Comparison of ENCODE assay signal across 8 mouse cellular contexts in genomic region chr17:7219044-7219718, GRCm38 (mm10). TPM values are rescaled to one million over a fixed set of nuclear protein-coding genes. Genes with fewer than 3 reads are reported as not detected.
DNase-seq lines count a peak whose midpoint lies in the region; ATAC-seq and TF ChIP-seq lines count a peak whose summit lies in the region.

No protein-coding gene starts in this region.

- H3K4me3 ChIP-seq in embryonic facial prominence, embryonic 11.5 days (ENCODE audit: low read depth, low read length), result no peak overlapping the region
- H3K4me3 ChIP-seq in embryonic facial prominence, embryonic 10.5 days, result no peak overlapping the region
- no peak overlapping the region for H3K4me3 ChIP-seq in midbrain, embryonic 14.5 days (replicated peaks; ENCODE audit: low read depth, low read length)
- no peak overlapping the region for H3K4me3 ChIP-seq in midbrain, embryonic 10.5 days
- no peak overlapping the region for H3K4me3 ChIP-seq in intestine, postnatal 0 days (ENCODE audit: low read depth, low read length)

- H3K27me3 ChIP-seq in embryonic facial prominence, embryonic 11.5 days (ENCODE audit: control insufficient read depth, insufficient read depth, low read length), result no peaks in the 10 kb centered on the region
- no peaks in the 10 kb centered on the region for H3K27me3 ChIP-seq in embryonic facial prominence, embryonic 10.5 days (replicated peaks; ENCODE audit: low read depth, poor library complexity, severe bottlenecking)
- H3K27me3 ChIP-seq in midbrain, embryonic 14.5 days (ENCODE audit: control insufficient read depth, insufficient read depth, low read length), result no peaks in the 10 kb centered on the region
- H3K27me3 ChIP-seq in midbrain, embryonic 10.5 days (ENCODE audit: low read depth, poor library complexity, severe bottlenecking), result no peaks in the 10 kb centered on the region
- H3K27me3 ChIP-seq in intestine, postnatal 0 days (replicated peaks; ENCODE audit: control insufficient read depth, insufficient read depth, low read length), result no peaks in the 10 kb centered on the region

- 85% methylated on average over 11 of the region's 11 CpGs for WGBS in embryonic facial prominence, embryonic 11.5 days
- WGBS in embryonic facial prominence, embryonic 10.5 days, result 84% methylated on average over 11 of the region's 11 CpGs
- 67% methylated on average over 11 of the region's 11 CpGs for WGBS in midbrain, embryonic 14.5 days
- WGBS in midbrain, embryonic 10.5 days, result 90% methylated on average over 11 of the region's 11 CpGs
- WGBS in intestine, postnatal 0 days, result 14% methylated on average over 11 of the region's 11 CpGs

- no peak for ATAC-seq in embryonic facial prominence, embryonic 11.5 days (replicated peaks; ENCODE audit: insufficient number of reproducible peaks, low FRiP score, low TSS enrichment, low read depth)
- ATAC-seq in midbrain, embryonic 14.5 days (ENCODE audit: low FRiP score, low TSS enrichment), result no peak
- peak; percentile 53; the same call in 1 of the 2 replicates for ATAC-seq in intestine, postnatal 0 days

- no peaks in the 10 kb centered on the region for H3K36me3 ChIP-seq in embryonic facial prominence, embryonic 11.5 days (replicated peaks; ENCODE audit: control insufficient read depth, insufficient read depth, low read depth, low read length)
- no peaks in the 10 kb centered on the region; the same call in 1 of the 2 replicates for H3K36me3 ChIP-seq in embryonic facial prominence, embryonic 10.5 days (replicated peaks)
- H3K36me3 ChIP-seq in midbrain, embryonic 14.5 days (ENCODE audit: control insufficient read depth, insufficient read depth, low read length), result no peaks in the 10 kb centered on the region
- no peaks in the 10 kb centered on the region for H3K36me3 ChIP-seq in midbrain, embryonic 10.5 days
- no peaks in the 10 kb centered on the region for H3K36me3 ChIP-seq in intestine, postnatal 0 days (ENCODE audit: control insufficient read depth, insufficient read depth)

- TF ChIP-seq CTCF in intestine, postnatal 0 days (IDR thresholded peaks at IDR 0.05; ENCODE audit: low read depth), result no peak

- no peaks in the 10 kb centered on the region for H3K4me1 ChIP-seq in embryonic facial prominence, embryonic 11.5 days (ENCODE audit: control insufficient read depth, insufficient read depth, low read length)
- H3K4me1 ChIP-seq in embryonic facial prominence, embryonic 10.5 days, result peaks cover 32% of the 10 kb centered on the region
- peaks cover 18% of the 10 kb centered on the region; the same call in 1 of the 2 replicates for H3K4me1 ChIP-seq in midbrain, embryonic 14.5 days (ENCODE audit: control insufficient read depth, insufficient read depth, low read length)
- peaks cover 28% of the 10 kb centered on the region for H3K4me1 ChIP-seq in midbrain, embryonic 10.5 days
- peaks cover 6% of the 10 kb centered on the region; the same call in 1 of the 2 replicates for H3K4me1 ChIP-seq in intestine, postnatal 0 days (replicated peaks; ENCODE audit: control insufficient read depth, insufficient read depth, low read length)

- no peak overlapping the region for H3K9ac ChIP-seq in embryonic facial prominence, embryonic 11.5 days (replicated peaks; ENCODE audit: low read length)
- no peak overlapping the region for H3K9ac ChIP-seq in midbrain, embryonic 14.5 days (replicated peaks; ENCODE audit: low read length)
- H3K9ac ChIP-seq in intestine, postnatal 0 days (ENCODE audit: low read depth, low read length), result no peak overlapping the region

- no peak overlapping the region for H3K4me2 ChIP-seq in embryonic facial prominence, embryonic 11.5 days (ENCODE audit: low read depth, low read length)
- H3K4me2 ChIP-seq in midbrain, embryonic 14.5 days (ENCODE audit: low read length), result no peak overlapping the region
- 0 out of 2 replicates have a peak overlapping the region, but pooled peaks have one; percentile 13 for H3K4me2 ChIP-seq in intestine, postnatal 0 days (replicated peaks; ENCODE audit: low read depth)

- no peak overlapping the region for H3K27ac ChIP-seq in embryonic facial prominence, embryonic 11.5 days (replicated peaks; ENCODE audit: low read depth, low read length)
- no peak overlapping the region for H3K27ac ChIP-seq in embryonic facial prominence, embryonic 10.5 days (replicated peaks)
- no peak overlapping the region for H3K27ac ChIP-seq in midbrain, embryonic 14.5 days (replicated peaks; ENCODE audit: low read depth, low read length)
- no peak overlapping the region for H3K27ac ChIP-seq in midbrain, embryonic 10.5 days (replicated peaks)
- H3K27ac ChIP-seq in intestine, postnatal 0 days (ENCODE audit: low read depth, low read length), result no peak overlapping the region

- H3K9me3 ChIP-seq in embryonic facial prominence, embryonic 11.5 days (replicated peaks; ENCODE audit: control insufficient read depth, low read length), result no peaks in the 10 kb centered on the region
- no peaks in the 10 kb centered on the region; the same call in 1 of the 2 replicates for H3K9me3 ChIP-seq in embryonic facial prominence, embryonic 10.5 days
- no peaks in the 10 kb centered on the region for H3K9me3 ChIP-seq in midbrain, embryonic 14.5 days (ENCODE audit: control insufficient read depth, low read length)
- no peaks in the 10 kb centered on the region for H3K9me3 ChIP-seq in midbrain, embryonic 10.5 days (replicated peaks)
- no peaks in the 10 kb centered on the region for H3K9me3 ChIP-seq in intestine, postnatal 0 days (ENCODE audit: control insufficient read depth)

- peak; percentile 30 for DNase-seq in embryonic facial prominence, embryonic 11.5 days (ENCODE audit: low spot score)
- no peak for DNase-seq in embryonic facial prominence, embryonic 10.5 days (ENCODE audit: low spot score)
- peak; percentile 54 for DNase-seq in midbrain, embryonic 14.5 days
- no peak for DNase-seq in midbrain, embryonic 10.5 days (ENCODE audit: low spot score)
- DNase-seq in thymus, postnatal 10 days (ENCODE audit: low spot score in 2 of 2), result peak; percentile 7 to 44
- DNase-seq in ovary, postnatal 14 days (ENCODE audit: low spot score), result no peak
- no peak for DNase-seq in kidney, postnatal 36 days

RNA-seq across cellular contexts. Expression of gene Rps6ka2, which starts 49.3 kb away (rescaled TPM):
- 20.4 and 21.4 TPM in 2 replicates for polyA plus RNA-seq in embryonic facial prominence, embryonic 11.5 days (2014; fragmentation: Nextera tagmentation; extraction: Ambion mirVana)
- 27.2 and 27.7 TPM in 2 replicates for polyA plus RNA-seq in embryonic facial prominence, embryonic 10.5 days (2016; fragmentation: Nextera tagmentation; extraction: Ambion mirVana)
- 17.3 and 22.7 TPM in 2 replicates for polyA plus RNA-seq in midbrain, embryonic 14.5 days (2014; fragmentation: Nextera tagmentation; extraction: Ambion mirVana)
- polyA plus RNA-seq in midbrain, embryonic 10.5 days (2016; fragmentation: Nextera tagmentation; extraction: Ambion mirVana), result 21.4 and 24.4 TPM in 2 replicates
- 1.7 and 1.8 TPM in 2 replicates for polyA plus RNA-seq in intestine, postnatal 0 days (2015; fragmentation: Nextera tagmentation; extraction: Ambion mirVana)

Comparison
In these comparisons a context has a peak if more than half of its experiments do, and no peak if none do; other contexts are left out.
1. DNase-seq: peak in embryonic facial prominence, embryonic 11.5 days (single experiment), midbrain, embryonic 14.5 days (single experiment) and thymus, postnatal 10 days (2 of 2); none in embryonic facial prominence, embryonic 10.5 days (single experiment), midbrain, embryonic 10.5 days (single experiment), ovary, postnatal 14 days (single experiment) and kidney, postnatal 36 days (0 of 2).